Mouse (Mus musculus) limb, embryonic 10.5 days (tissue): ENCODE data around the gene Ctu1. TPM values are rescaled to one million over a fixed set of nuclear protein-coding genes. Genes with fewer than 3 reads are reported as not detected.
"Not testable (repeated sequence)": the region's sequence is repeated elsewhere in the genome, so short reads cannot be mapped to it uniquely, and the experiment has no call there.

Experiments
- DNase-seq: peaks from one replicate; pipeline ENCODE4 v3.0.0-alpha.2; 2017; ENCODE audit warnings: low spot score
- H3K27ac ChIP-seq: fragments of 300-500 bp; sonication (generic); 2 replicates; pipeline ENCODE4 v1.5.1; 2016; ENCODE audit warnings: mild to moderate bottlenecking
- H3K27me3 ChIP-seq: fragments of 300-500 bp; sonication (generic); 2 replicates; pipeline ENCODE4 v1.6.1; 2016; ENCODE audit warnings: low read depth, mild to moderate bottlenecking; ENCODE audit not compliant: poor library complexity, severe bottlenecking
- H3K36me3 ChIP-seq: fragments of 300-500 bp; sonication (generic); 2 replicates; pipeline ENCODE4 v1.6.1; 2016; ENCODE audit warnings: mild to moderate bottlenecking, moderate library complexity
- H3K4me1 ChIP-seq: fragments of 300-500 bp; sonication (generic); 2 replicates; pipeline ENCODE4 v1.6.1; 2016
- H3K4me3 ChIP-seq: fragments of 300-500 bp; sonication (generic); 2 replicates; pipeline ENCODE4 v1.5.1; 2016; ENCODE audit warnings: mild to moderate bottlenecking, moderate library complexity
- H3K9me3 ChIP-seq: fragments of 300-500 bp; sonication (generic); replicated peaks from 2 replicates; pipeline ENCODE4 v1.6.1; 2016; ENCODE audit warnings: mild to moderate bottlenecking
- WGBS: fragments of 180-500 bp; shearing (Covaris S2); methylation state at CpG from one replicate; pipeline ENCODE4 v1.1.7; 2016; 5-methylcytosine and 5-hydroxymethylcytosine counted together
- polyA plus RNA-seq: library from polyadenylated mRNA; unstranded; fragments of >200 nt; fragmentation: Nextera tagmentation; extraction: Ambion mirVana; gene quantifications from 2 replicates; pipeline ENCODE4 v1.2.1, GENCODE M21; 2016

The Ctu1 gene
- polyA plus RNA-seq, 1 experiment from 2014 or later, result 21.6 TPM

- no peak for DNase-seq
- Histone ChIP-seq H3K27me3 (no peaks in the 10 kb centered on the region), H3K36me3 (no peaks in the 10 kb centered on the region), H3K27ac (no peak overlapping the region), H3K4me3 (no peak overlapping the region), H3K9me3 (0 out of 2 replicates have a peak, but pooled peaks cover 2% of the 10 kb centered on the region), H3K4me1 (no peaks in the 10 kb centered on the region)
- 76% methylated on average over 6 of the region's 6 CpGs for WGBS
Observed at GRCm38 (mm10) chr7:43656232-43656631, 15.6 kb upstream of the Ctu1 start.

GRCm38 (mm10) chr7:43660002-43660401 is 11.8 kb upstream of the Ctu1 start, which contains the start of gene Siglece:
Gene Siglece (minus strand): TSS chr7:43660161.
- Histone ChIP-seq H3K4me1 (no peaks in the 10 kb centered on the region), H3K27ac (no peak within 1 kb of the TSS), H3K27me3 (no peaks in the 10 kb centered on the region), H3K4me3 (no peak within 1 kb of the TSS), H3K36me3 (no peaks in the 10 kb centered on the region), H3K9me3 (no peaks in the 10 kb centered on the region)
- 83% methylated on average over 1 of the region's 1 CpGs for WGBS
- no peak for DNase-seq

- H3K36me3 ChIP-seq, result no peaks in the 10 kb centered on the region
- no peak overlapping the region for H3K4me3 ChIP-seq
- 91% methylated on average over 1 of the region's 1 CpGs for WGBS
- H3K4me1 ChIP-seq, result no peaks in the 10 kb centered on the region
- H3K27ac ChIP-seq, result no peak overlapping the region
- no peaks in the 10 kb centered on the region for H3K27me3 ChIP-seq
- no peak for DNase-seq
- H3K9me3 ChIP-seq, result no peaks in the 10 kb centered on the region
Observed at GRCm38 (mm10) chr7:43662804-43663203, 9.0 kb upstream of the Ctu1 start.

GRCm38 (mm10) chr7:43667221-43667620 is 4.6 kb upstream of the Ctu1 start:
- not testable (repeated sequence) for H3K4me1 ChIP-seq, H3K9me3 ChIP-seq, H3K36me3 ChIP-seq, DNase-seq, H3K27ac ChIP-seq, H3K27me3 ChIP-seq, H3K4me3 ChIP-seq
- WGBS, result 93% methylated on average over 4 of the region's 4 CpGs

- H3K4me1 ChIP-seq, result peaks cover 12% of the 10 kb centered on the region
- no peak for DNase-seq
- 29% methylated on average over 3 of the region's 3 CpGs for WGBS
Observed at GRCm38 (mm10) chr7:43668582-43668981, 3.2 kb upstream of the Ctu1 start.

GRCm38 (mm10) chr7:43671064-43671808 is 580 bp upstream of the Ctu1 start:
- WGBS, result 66% methylated on average over 11 of the region's 11 CpGs
- Histone ChIP-seq H3K36me3 (peaks cover 22% of the 10 kb centered on the region), H3K27ac (peak overlapping the region; percentile 85)

More at GRCm38 (mm10) chr7:43668582-43668981, 3.2 kb upstream of the Ctu1 start:
- Histone ChIP-seq H3K9me3 (no peaks in the 10 kb centered on the region), H3K27ac (no peak overlapping the region), H3K27me3 (no peaks in the 10 kb centered on the region), H3K36me3 (no peaks in the 10 kb centered on the region), H3K4me3 (no peak overlapping the region)

GRCm38 (mm10) chr7:43672581-43673260 is 905 bp downstream of the Ctu1 start:
- no peaks in the 10 kb centered on the region for H3K27me3 ChIP-seq
- peak overlapping the region; percentile 85 for H3K27ac ChIP-seq
- peaks cover 37% of the 10 kb centered on the region for H3K36me3 ChIP-seq
- H3K4me1 ChIP-seq, result peaks cover 12% of the 10 kb centered on the region
- DNase-seq, result peak; percentile 42
- H3K4me3 ChIP-seq, result peak overlapping the region; percentile 66
- 18% methylated on average over 10 of the region's 10 CpGs for WGBS
- H3K9me3 ChIP-seq, result no peaks in the 10 kb centered on the region; the same call in 1 of the 2 replicates

More at GRCm38 (mm10) chr7:43671064-43671808, 580 bp upstream of the Ctu1 start:
- Histone ChIP-seq H3K4me1 (peaks cover 12% of the 10 kb centered on the region), H3K27me3 (no peaks in the 10 kb centered on the region), H3K4me3 (peak overlapping the region; percentile 66), H3K9me3 (no peaks in the 10 kb centered on the region)
- no peak for DNase-seq

- no peak for DNase-seq
- WGBS, result 88% methylated on average over 32 of the region's 32 CpGs
- Histone ChIP-seq H3K36me3 (peaks cover 48% of the 10 kb centered on the region), H3K9me3 (no peaks in the 10 kb centered on the region; the same call in 1 of the 2 replicates), H3K27me3 (no peaks in the 10 kb centered on the region), H3K27ac (no peak overlapping the region), H3K4me1 (peaks cover 12% of the 10 kb centered on the region), H3K4me3 (no peak overlapping the region)
Observed at GRCm38 (mm10) chr7:43675091-43675490, 3.3 kb downstream of the Ctu1 start.

GRCm38 (mm10) chr7:43678517-43678916 is 6.7 kb downstream of the Ctu1 start:
- Histone ChIP-seq H3K27me3 (no peaks in the 10 kb centered on the region), H3K36me3 (peaks cover 48% of the 10 kb centered on the region), H3K4me1 (no peaks in the 10 kb centered on the region), H3K9me3 (no peaks in the 10 kb centered on the region; the same call in 1 of the 2 replicates), H3K4me3 (no peak overlapping the region), H3K27ac (no peak overlapping the region)
- peak; percentile 44 for DNase-seq

GRCm38 (mm10) chr7:43680960-43681359 is 9.1 kb downstream of the Ctu1 start:
- no peaks in the 10 kb centered on the region for H3K4me1 ChIP-seq
- no peaks in the 10 kb centered on the region; the same call in 1 of the 2 replicates for H3K9me3 ChIP-seq
- peak; percentile 76 for DNase-seq
- H3K36me3 ChIP-seq, result peaks cover 28% of the 10 kb centered on the region
- H3K27ac ChIP-seq, result no peak overlapping the region
- WGBS, result 20% methylated on average over 5 of the region's 5 CpGs
- H3K4me3 ChIP-seq, result no peak overlapping the region
- H3K27me3 ChIP-seq, result no peaks in the 10 kb centered on the region

- H3K4me1 ChIP-seq, DNase-seq, H3K9me3 ChIP-seq, H3K27me3 ChIP-seq, H3K27ac ChIP-seq, H3K4me3 ChIP-seq: not testable (repeated sequence)
- WGBS, result 25% methylated on average over 1 of the region's 1 CpGs
- peaks cover 13% of the 10 kb centered on the region for H3K36me3 ChIP-seq
Observed at GRCm38 (mm10) chr7:43682511-43682910, 10.7 kb downstream of the Ctu1 start.

- Histone ChIP-seq H3K27me3 (no peaks in the 10 kb centered on the region), H3K9me3 (no peaks in the 10 kb centered on the region), H3K4me3 (no peak overlapping the region), H3K27ac (no peak overlapping the region), H3K36me3 (no peaks in the 10 kb centered on the region), H3K4me1 (no peaks in the 10 kb centered on the region)
- 76% methylated on average over 7 of the region's 7 CpGs for WGBS
- no peak for DNase-seq
Observed at GRCm38 (mm10) chr7:43685088-43685487, 13.3 kb downstream of the Ctu1 start.

- Histone ChIP-seq H3K36me3 (no peaks in the 10 kb centered on the region), H3K9me3 (no peaks in the 10 kb centered on the region), H3K27me3 (no peaks in the 10 kb centered on the region), H3K4me1 (no peaks in the 10 kb centered on the region), H3K4me3 (no peak within 1 kb of the TSS), H3K27ac (no peak within 1 kb of the TSS)
- DNase-seq, result no peak
Observed at GRCm38 (mm10) chr7:43690118-43690517, 18.3 kb downstream of the Ctu1 start, which contains the start of gene Klk14. Gene Klk14 (plus strand): TSS chr7:43690418.
